Mouse (Mus musculus) erythroblast, embryonic 14.5 days (primary cell): ENCODE results near the gene Ano8.

Experiments used
- GATA1 ChIP-seq: IDR thresholded peaks from 2 replicates; pipeline ENCODE4 v1.6.1; 2012; ENCODE audit warnings: low read length, inconsistent platforms, mixed read lengths
- TAL1 ChIP-seq: IDR thresholded peaks from 3 replicates; pipeline ENCODE4 v1.6.1; 2012; ENCODE audit warnings: low read length, inconsistent platforms, mixed read lengths

DNA sequence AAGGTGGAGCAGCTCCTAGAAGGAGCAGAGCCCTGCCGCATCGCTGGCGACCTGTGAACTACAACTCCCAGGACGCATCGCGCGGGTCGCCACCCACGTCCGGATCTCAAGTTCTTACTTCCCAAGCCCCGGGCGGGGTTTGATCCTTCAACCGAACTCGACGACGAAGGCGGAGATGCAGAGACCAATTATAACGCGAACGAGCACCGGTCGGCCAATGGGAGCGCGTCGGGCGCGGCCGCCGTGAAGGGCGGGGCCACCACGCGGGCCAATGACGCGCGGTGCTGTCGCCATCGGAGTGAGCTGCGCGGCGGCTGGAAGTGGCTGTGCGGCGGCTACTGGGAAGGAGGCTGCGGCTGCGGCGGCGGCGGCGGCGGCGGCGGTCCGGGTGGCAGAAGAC lies 16.8 kb downstream of the Ano8 start, which contains the start of gene Dda1:
- TF ChIP-seq GATA1 (no peak), TAL1 (no peak)
